Mouse (Mus musculus): ENCODE measurements around the gene Pdia2. TPM values are rescaled to one million over a fixed set of nuclear protein-coding genes. Genes with fewer than 3 reads are reported as not detected.

Pdia2 gene
- total RNA-seq, 2 experiments from 2014 or later: not detected

Other genes with a start within 250 kb of the Pdia2 start
- not detected for gene A930017K11Rik, start 246.5 kb downstream of the Pdia2 start, total RNA-seq (2021)
- 1 to 10 TPM; 4.3 to 5.9 TPM for gene Capn15, start 213.3 kb downstream of the Pdia2 start, total RNA-seq (2021)
- 10 to 100 TPM; 39.2 to 41.3 TPM for gene Rab11fip3, start 129.5 kb downstream of the Pdia2 start, total RNA-seq (2021)
- gene Decr2, start 108.8 kb downstream of the Pdia2 start, total RNA-seq (2021): 1 to 10 TPM; 4.0 to 4.5 TPM
- gene Nme4, start 103.5 kb downstream of the Pdia2 start, total RNA-seq (2021): 1 to 10 TPM; 3.0 to 3.9 TPM
- gene Tmem8, start 85.8 kb downstream of the Pdia2 start, total RNA-seq (2021): 1 to 10 TPM in 1 of 2 experiments, under 1 TPM in 1; 0.80 to 1.3 TPM
- 10 to 100 TPM; 55.3 to 57.7 TPM for gene Mrpl28, start 75.6 kb downstream of the Pdia2 start, total RNA-seq (2021)
- gene Axin1, start 60.4 kb downstream of the Pdia2 start, total RNA-seq (2021): 10 to 100 TPM; 12.0 to 13.3 TPM
- 1 to 10 TPM in 1 of 2 experiments, under 1 TPM in 1; 0.47 to 1.5 TPM for gene Rgs11, start 3.9 kb upstream of the Pdia2 start, total RNA-seq (2021)
- 1 to 10 TPM; 2.2 to 5.1 TPM for gene Arhgdig, start 8.7 kb upstream of the Pdia2 start, total RNA-seq (2021)
- 10 to 100 TPM; 47.8 to 62.8 TPM for gene Fam234a, start 45.2 kb upstream of the Pdia2 start, total RNA-seq (2021)
- gene Luc7l, start 53.8 kb upstream of the Pdia2 start, total RNA-seq (2021): 10 to 100 TPM; 14.0 to 15.4 TPM
- gene Neurl1b, start 215.7 kb upstream of the Pdia2 start, total RNA-seq (2021): 1 to 10 TPM; 8.4 TPM